Mouse (Mus musculus): ENCODE measurements around the gene Plac9b.
"Not testable (repeated sequence)": the region's sequence is repeated elsewhere in the genome, so short reads cannot be mapped to it uniquely, and the experiment has no call there.

- TF ChIP-seq CTCF (IDR thresholded peaks at IDR 0.05; ENCODE audit: borderline replicate concordance, insufficient read depth, low read depth, low read length); POLR2A (IDR thresholded peaks at IDR 0.05; ENCODE audit: borderline replicate concordance, insufficient read depth, low read length): not testable (repeated sequence)
These were observed 7.3 kb downstream of the Plac9b start for GRCm38 (mm10) chr14:26175028-26175427.
